8 mouse cellular contexts compared by ENCODE assay signal in genomic region chr14:20673735-20674063, GRCm38 (mm10). TPM values are rescaled to one million over a fixed set of nuclear protein-coding genes. Genes with fewer than 3 reads are reported as not detected.
DNase-seq lines count a peak whose midpoint lies in the region; ATAC-seq lines count a peak whose summit lies in the region.

No protein-coding gene starts in this region.

- peaks cover 18% of the 10 kb centered on the region for H3K27me3 ChIP-seq in forebrain, embryonic 13.5 days
- no peaks in the 10 kb centered on the region for H3K27me3 ChIP-seq in kidney, embryonic 14.5 days (ENCODE audit: control insufficient read depth, insufficient read depth, low read length)

- no peaks in the 10 kb centered on the region; the same call in 1 of the 2 replicates for H3K9me3 ChIP-seq in forebrain, embryonic 13.5 days (replicated peaks)
- no peaks in the 10 kb centered on the region for H3K9me3 ChIP-seq in kidney, embryonic 14.5 days (ENCODE audit: control insufficient read depth, low read length)

- peak; percentile 47 to 69 for DNase-seq in adrenal gland, postnatal 36 days
- DNase-seq in adrenal gland, adult 2 months, result no peak
- peak; percentile 36 for DNase-seq in ovary, postnatal 36 days (ENCODE audit: low spot score)
- no peak for DNase-seq in ovary, postnatal 10 days (ENCODE audit: low spot score)
- DNase-seq in thymus, postnatal 25 days, result peak; percentile 36

- H3K36me3 ChIP-seq in forebrain, embryonic 13.5 days (ENCODE audit: poor library complexity, severe bottlenecking), result peaks cover 29% of the 10 kb centered on the region
- peaks cover 26% of the 10 kb centered on the region for H3K36me3 ChIP-seq in kidney, embryonic 14.5 days (ENCODE audit: control insufficient read depth, insufficient read depth, low read length)

- peak overlapping the region; percentile 81 for H3K4me2 ChIP-seq in forebrain, embryonic 13.5 days
- peak overlapping the region; percentile 62 for H3K4me2 ChIP-seq in kidney, embryonic 14.5 days (replicated peaks; ENCODE audit: low read depth, low read length)

- peak overlapping the region; percentile 73 for H3K4me3 ChIP-seq in forebrain, embryonic 13.5 days
- H3K4me3 ChIP-seq in kidney, embryonic 14.5 days (ENCODE audit: low read length), result peak overlapping the region; percentile 83

- peaks cover 25% of the 10 kb centered on the region for H3K4me1 ChIP-seq in forebrain, embryonic 13.5 days
- H3K4me1 ChIP-seq in kidney, embryonic 14.5 days (ENCODE audit: control insufficient read depth, insufficient read depth, low read length), result peaks cover 8% of the 10 kb centered on the region; the same call in 1 of the 2 replicates

- peak; percentile 70 for ATAC-seq in forebrain, embryonic 13.5 days
- peak; percentile 66 for ATAC-seq in kidney, embryonic 14.5 days (ENCODE audit: low FRiP score, low TSS enrichment)
- ATAC-seq in megakaryocyte progenitor cell, adult 5-6 weeks (replicated peaks; ENCODE audit: poor library complexity), result peak; percentile 52

- H3K27ac ChIP-seq in forebrain, embryonic 13.5 days, result no peak overlapping the region; the same call in 1 of the 2 replicates
- peak overlapping the region; percentile 97; the same call in 1 of the 2 replicates for H3K27ac ChIP-seq in kidney, embryonic 14.5 days (ENCODE audit: low read depth, low read length)

- 13% methylated on average over 13 of the region's 13 CpGs for WGBS in forebrain, embryonic 13.5 days
- 12% methylated on average over 13 of the region's 13 CpGs for WGBS in kidney, embryonic 14.5 days

- H3K9ac ChIP-seq in forebrain, embryonic 13.5 days, result peak overlapping the region; percentile 32; the same call in 1 of the 2 replicates
- peak overlapping the region; percentile 86 for H3K9ac ChIP-seq in kidney, embryonic 14.5 days (ENCODE audit: low read depth, low read length)

RNA-seq across cellular contexts. Expression of gene Sec24c, which starts 0.4 kb away (rescaled TPM):
- 100 to 1,000 TPM; 129 to 143 TPM for total RNA-seq in adrenal gland, postnatal 36 days (2021)
- 100 to 1,000 TPM; 109 to 142 TPM for total RNA-seq in adrenal gland, adult 2 months (2021)
- polyA plus RNA-seq in adrenal gland, adult 2 months (2012; rRNA removed), result 283 and 329 TPM in 2 replicates
- polyA plus RNA-seq in forebrain, embryonic 13.5 days (2015; fragmentation: Nextera tagmentation; extraction: Ambion mirVana), result 75.9 and 84.7 TPM in 2 replicates
- polyA plus RNA-seq in kidney, embryonic 14.5 days (2014; fragmentation: Nextera tagmentation; extraction: Ambion mirVana), result 47.7 and 93.8 TPM in 2 replicates
- 40.1 and 40.5 TPM in 2 replicates for total RNA-seq in megakaryocyte progenitor cell, adult 5-6 weeks (2015)
- total RNA-seq in megakaryocyte progenitor cell, adult 5-6 weeks (2017), result 88.7 and 97.9 TPM in 2 replicates

RNA-seq across cellular contexts. Expression of gene Synpo2l, which starts 5.5 kb away (rescaled TPM):
- total RNA-seq in adrenal gland, postnatal 36 days (2021), result under 1 TPM; 0.30 TPM
- under 1 TPM; 0.17 to 0.35 TPM for total RNA-seq in adrenal gland, adult 2 months (2021)
- polyA plus RNA-seq in adrenal gland, adult 2 months (2012; rRNA removed), result 0.13 and 0.35 TPM in 2 replicates
- polyA plus RNA-seq in forebrain, embryonic 13.5 days (2015; fragmentation: Nextera tagmentation; extraction: Ambion mirVana), result 0.13 and 0.14 TPM in 2 replicates
- 0.24 and 0.26 TPM in 2 replicates for polyA plus RNA-seq in kidney, embryonic 14.5 days (2014; fragmentation: Nextera tagmentation; extraction: Ambion mirVana)
- 0.10 TPM in 1 of 2 replicates, not detected in the other for total RNA-seq in megakaryocyte progenitor cell, adult 5-6 weeks (2015)
- total RNA-seq in megakaryocyte progenitor cell, adult 5-6 weeks (2017), result 0.20 TPM in 1 of 2 replicates, not detected in the other

RNA-seq across cellular contexts. Expression of gene Myoz1, which starts 17.4 kb away (rescaled TPM):
- not detected for total RNA-seq in adrenal gland, postnatal 36 days (2021)
- not detected for total RNA-seq in adrenal gland, adult 2 months (2021)
- not detected in 2 replicates for polyA plus RNA-seq in adrenal gland, adult 2 months (2012; rRNA removed)
- not detected in 2 replicates for polyA plus RNA-seq in forebrain, embryonic 13.5 days (2015; fragmentation: Nextera tagmentation; extraction: Ambion mirVana)
- polyA plus RNA-seq in kidney, embryonic 14.5 days (2014; fragmentation: Nextera tagmentation; extraction: Ambion mirVana), result 1.4 and 1.6 TPM in 2 replicates
- not detected in 2 replicates for total RNA-seq in megakaryocyte progenitor cell, adult 5-6 weeks (2015)
- 0.68 TPM in 1 of 2 replicates, not detected in the other for total RNA-seq in megakaryocyte progenitor cell, adult 5-6 weeks (2017)

RNA-seq across cellular contexts. Expression of gene Fut11, which starts 21.1 kb away (rescaled TPM):
- 10 to 100 TPM; 17.8 to 21.4 TPM for total RNA-seq in adrenal gland, postnatal 36 days (2021)
- 10 to 100 TPM; 15.5 to 18.0 TPM for total RNA-seq in adrenal gland, adult 2 months (2021)
- polyA plus RNA-seq in adrenal gland, adult 2 months (2012; rRNA removed), result 47.8 and 51.2 TPM in 2 replicates
- 18.9 and 19.9 TPM in 2 replicates for polyA plus RNA-seq in forebrain, embryonic 13.5 days (2015; fragmentation: Nextera tagmentation; extraction: Ambion mirVana)
- 15.1 and 19.9 TPM in 2 replicates for polyA plus RNA-seq in kidney, embryonic 14.5 days (2014; fragmentation: Nextera tagmentation; extraction: Ambion mirVana)
- total RNA-seq in megakaryocyte progenitor cell, adult 5-6 weeks (2015), result 14.3 and 15.3 TPM in 2 replicates
- 5.3 and 5.7 TPM in 2 replicates for total RNA-seq in megakaryocyte progenitor cell, adult 5-6 weeks (2017)

RNA-seq across cellular contexts. Expression of gene Chchd1, which starts 29.1 kb away (rescaled TPM):
- 10 to 100 TPM; 82.0 to 94.3 TPM for total RNA-seq in adrenal gland, postnatal 36 days (2021)
- total RNA-seq in adrenal gland, adult 2 months (2021), result 10 to 100 TPM; 66.6 to 93.6 TPM
- polyA plus RNA-seq in adrenal gland, adult 2 months (2012; rRNA removed), result 5.9 and 8.5 TPM in 2 replicates
- polyA plus RNA-seq in forebrain, embryonic 13.5 days (2015; fragmentation: Nextera tagmentation; extraction: Ambion mirVana), result 235 and 281 TPM in 2 replicates
- 218 and 327 TPM in 2 replicates for polyA plus RNA-seq in kidney, embryonic 14.5 days (2014; fragmentation: Nextera tagmentation; extraction: Ambion mirVana)
- total RNA-seq in megakaryocyte progenitor cell, adult 5-6 weeks (2015), result 163 and 169 TPM in 2 replicates
- 104 and 110 TPM in 2 replicates for total RNA-seq in megakaryocyte progenitor cell, adult 5-6 weeks (2017)

Comparison
In these comparisons a context has a peak if more than half of its experiments do, and no peak if none do; other contexts are left out.
1. DNase-seq: peak in adrenal gland, postnatal 36 days (2 of 2), ovary, postnatal 36 days (single experiment) and thymus, postnatal 25 days (single experiment); none in adrenal gland, adult 2 months (single experiment) and ovary, postnatal 10 days (single experiment).
2. Peak in every context shown above with its lines, with median percentiles within 50 percentile points of each other: ATAC-seq.